Mouse (Mus musculus): Measurements from ENCODE around the gene Ulk2. TPM values are rescaled to one million over a fixed set of nuclear protein-coding genes. Genes with fewer than 3 reads are reported as not detected.

Gene Ulk2
- total and polyA plus RNA-seq, 3 experiments, result 7.9 to 10.5 (median 9.3) TPM

GRCm38 (mm10) chr11:61839182-61839581, 15.7 kb downstream of the Ulk2 start:
- in situ Hi-C loops (cut with MboI; ENCODE audit: low pct_ligation_motif_present, low pct_unique_long_range_greater_than_20kb, low sequenced_read_pairs), result no loop called here
- Histone ChIP-seq H3K79me2 (replicated peaks; ENCODE audit: control insufficient read depth, extremely low read depth, insufficient read depth, poor library complexity, severe bottlenecking) (no peaks in the 10 kb centered on the region; the same call in 1 of the 2 replicates), H3K4me3 (replicated peaks in 1 of 3; ENCODE audit: low read depth in 2 of 3, low read length in 2 of 3, poor library complexity in 1 of 3) (no peak overlapping the region), H3K9ac (ENCODE audit: insufficient read depth, low read depth) (no peak overlapping the region), H3K9me3 (replicated peaks; ENCODE audit: low read length) (no peaks in the 10 kb centered on the region), H3K27ac (ENCODE audit: insufficient read depth, low read depth) (no peak overlapping the region), H3K27me3 (replicated peaks) (no peaks in the 10 kb centered on the region), H3K36me3 (replicated peaks in 1 of 2; ENCODE audit: control insufficient read depth in 1 of 2, insufficient read depth in 1 of 2, low read length in 1 of 2) (peaks cover 0 to 9% of the 10 kb centered on the region in 2 experiments), H3K4me1 (ENCODE audit: control insufficient read depth in 1 of 2, insufficient read depth in 2 of 2) (peaks cover 0 to 12% of the 10 kb centered on the region in 2 experiments; a peak in 1 of 4 replicates), H3K4me2 (ENCODE audit: insufficient read depth, low read depth, poor library complexity, severe bottlenecking) (no peak overlapping the region)
- TF ChIP-seq MAFK (IDR thresholded peaks at IDR 0.05; ENCODE audit: insufficient replicate concordance, low read length), result no peak
- TF ChIP-seq GABPA (IDR thresholded peaks at IDR 0.05; ENCODE audit: insufficient replicate concordance, low read depth, low read length), result no peak
- no peak for TF ChIP-seq MEF2A (IDR thresholded peaks at IDR 0.05; ENCODE audit: borderline replicate concordance, low read depth, low read length)
- no peak for TF ChIP-seq E2F4 (IDR thresholded peaks at IDR 0.05; ENCODE audit: insufficient replicate concordance, low read depth, low read length)
- TF ChIP-seq USF2 (conservative IDR thresholded peaks at IDR 0.05; ENCODE audit: low read depth, low read length), result no peak
- TF ChIP-seq UBTF (IDR thresholded peaks at IDR 0.05; ENCODE audit: low read depth, low read length), result no peak
- TF ChIP-seq NELFE (IDR thresholded peaks at IDR 0.05; ENCODE audit: low read depth, low read length), result no peak
- TF ChIP-seq IRF4 (IDR thresholded peaks at IDR 0.05; ENCODE audit: low read depth, low read length), result no peak
- TF ChIP-seq KAT2A (IDR thresholded peaks at IDR 0.05; ENCODE audit: insufficient replicate concordance, low read length), result no peak
- TF ChIP-seq BHLHE40 (IDR thresholded peaks at IDR 0.05; ENCODE audit: low read depth, low read length), result no peak
- TF ChIP-seq ZNF384 (IDR thresholded peaks at IDR 0.05; ENCODE audit: low read depth, low read length), result no peak
- TF ChIP-seq MXI1 (IDR thresholded peaks at IDR 0.05; ENCODE audit: low read depth, low read length), result no peak
- TF ChIP-seq ETS1 (conservative IDR thresholded peaks at IDR 0.05; ENCODE audit: low read depth, low read length), result no peak
- TF ChIP-seq HCFC1 (IDR thresholded peaks at IDR 0.05; ENCODE audit: low read depth, low read length), result no peak
- no peak for TF ChIP-seq TCF12 (IDR thresholded peaks at IDR 0.05; ENCODE audit: low read depth, low read length)
- no peak for TF ChIP-seq POLR2AphosphoS2 (IDR thresholded peaks at IDR 0.05; ENCODE audit: low read depth, low read length)
- TF ChIP-seq SIN3A (IDR thresholded peaks at IDR 0.05; ENCODE audit: low read length), result no peak
- TF ChIP-seq MAX (IDR thresholded peaks at IDR 0.05; ENCODE audit: low read length), result no peak
- dilution Hi-C loops (cut with MboI; ENCODE audit: extremely low pct_ligation_motif_present, extremely low pct_unique_long_range_greater_than_20kb, low sequenced_read_pairs), result no loop called here
- DNase-seq (ENCODE audit: extremely low read depth), result no peak

GRCm38 (mm10) chr11:61809793-61810192, 45.1 kb downstream of the Ulk2 start:
- no peak for TF ChIP-seq SIN3A (IDR thresholded peaks at IDR 0.05; ENCODE audit: low read length)
- no peak for TF ChIP-seq MAZ (IDR thresholded peaks at IDR 0.05; ENCODE audit: low read depth, low read length)
- no peak overlapping the region for H3K4me3 ChIP-seq (replicated peaks in 1 of 3; ENCODE audit: low read depth in 2 of 3, low read length in 2 of 3, poor library complexity in 1 of 3)
- H3K79me2 ChIP-seq (replicated peaks; ENCODE audit: control insufficient read depth, extremely low read depth, insufficient read depth, poor library complexity, severe bottlenecking), result peaks cover 3% of the 10 kb centered on the region; the same call in 1 of the 2 replicates
- H3K4me1 ChIP-seq (ENCODE audit: control insufficient read depth in 1 of 2, insufficient read depth in 2 of 2), result no peaks in the 10 kb centered on the region
- dilution Hi-C loops (cut with MboI; ENCODE audit: extremely low pct_ligation_motif_present, extremely low pct_unique_long_range_greater_than_20kb, low sequenced_read_pairs) (no loop called here), in situ Hi-C loops (cut with MboI; ENCODE audit: low pct_ligation_motif_present, low pct_unique_long_range_greater_than_20kb, low sequenced_read_pairs) (no loop called here)
- no peak overlapping the region for H3K27ac ChIP-seq (ENCODE audit: insufficient read depth, low read depth)
- no peak for DNase-seq (ENCODE audit: extremely low read depth)
- no peaks in the 10 kb centered on the region for H3K27me3 ChIP-seq (replicated peaks)
- no peak overlapping the region for H3K4me2 ChIP-seq (ENCODE audit: insufficient read depth, low read depth, poor library complexity, severe bottlenecking)
- H3K9ac ChIP-seq (ENCODE audit: insufficient read depth, low read depth), result no peak overlapping the region
- H3K36me3 ChIP-seq (replicated peaks in 1 of 2; ENCODE audit: control insufficient read depth in 1 of 2, insufficient read depth in 1 of 2, low read length in 1 of 2), result peaks cover 0 to 24% of the 10 kb centered on the region in 2 experiments
- no peaks in the 10 kb centered on the region for H3K9me3 ChIP-seq (replicated peaks; ENCODE audit: low read length)
